Mouse (Mus musculus): ENCODE measurements around the gene Atp6v1g1.

- no peak for TF ChIP-seq POLR2A (IDR thresholded peaks at IDR 0.05; ENCODE audit: control insufficient read depth, extremely low read depth, insufficient read depth, low read length, poor library complexity)
- TF ChIP-seq CTCF (IDR thresholded peaks at IDR 0.05; ENCODE audit: borderline replicate concordance, control insufficient read depth, extremely low read depth, insufficient read depth, low read length, poor library complexity), result no peak
Observed at GRCm38 (mm10) chr4:63580078-63580477, 35.5 kb downstream of the Atp6v1g1 start.

Data from thymus, adult 2 months (tissue).